Mouse (Mus musculus) hematopoietic stem cell, adult 5-6 weeks (primary cell): Measurements from ENCODE around the gene Hic1. TPM values are rescaled to one million over a fixed set of nuclear protein-coding genes. Genes with fewer than 3 reads are reported as not detected.

Source experiments
- ATAC-seq, 2 experiments: fragments of 125-278 bp in 1 of 2; replicated peaks in 1 of 2; 2 replicates each; pipeline ENCODE4 v1.8.0; 2016 to 2017; ENCODE audit warnings: inconsistent platforms in 2 of 2, mild to moderate bottlenecking in 2 of 2, moderate number of reproducible peaks in 2 of 2, low read depth in 1 of 2, moderate TSS enrichment in 1 of 2; ENCODE audit not compliant: low FRiP score in 2 of 2, poor library complexity in 2 of 2, severe bottlenecking in 2 of 2, insufficient read depth in 1 of 2, low TSS enrichment in 1 of 2
- total RNA-seq: library from RNA; stranded (forward); fragments of 172-1452, 232-1000 nt; gene quantifications from 2 replicates; pipeline ENCODE4 v1.2.3, GENCODE M21; 2017

The Hic1 gene
- not detected in 2 replicates for total RNA-seq

- no peak for ATAC-seq
Observed at GRCm38 (mm10) chr11:75169405-75170080, at the start of gene Hic1. TSS of gene Hic1 (minus strand) at chr11:75169519.

GRCm38 (mm10) chr11:75214081-75214950, 45.0 kb upstream of the Hic1 start:
- ATAC-seq, result no peak

GRCm38 (mm10) chr11:75213372-75214080, 44.2 kb upstream of the Hic1 start:
- no peak for ATAC-seq

- no peak for ATAC-seq
Observed at GRCm38 (mm10) chr11:75212876-75213275, 43.6 kb upstream of the Hic1 start.

GRCm38 (mm10) chr11:75212031-75212667, 42.8 kb upstream of the Hic1 start:
- peak; percentile 59 to 62; a peak in 3 of 4 replicates for ATAC-seq

- no peak for ATAC-seq
Observed at GRCm38 (mm10) chr11:75210755-75211154, 41.4 kb upstream of the Hic1 start.

- no peak for ATAC-seq
Observed at GRCm38 (mm10) chr11:75210093-75210492, 40.8 kb upstream of the Hic1 start.

- ATAC-seq, result peak; percentile 50 to 59; a peak in 3 of 4 replicates
Observed at GRCm38 (mm10) chr11:75209363-75209762, 40.0 kb upstream of the Hic1 start.

GRCm38 (mm10) chr11:75206347-75206746, 37.0 kb upstream of the Hic1 start:
- no peak for ATAC-seq

GRCm38 (mm10) chr11:75204472-75204871, 35.2 kb upstream of the Hic1 start:
- peak; percentile 54; a peak in 3 of 4 replicates for ATAC-seq

GRCm38 (mm10) chr11:75203926-75204325, 34.6 kb upstream of the Hic1 start:
- ATAC-seq, result no peak

GRCm38 (mm10) chr11:75201721-75202120, 32.4 kb upstream of the Hic1 start:
- no peak for ATAC-seq

- ATAC-seq, result no peak
Observed at GRCm38 (mm10) chr11:75200935-75201334, 31.6 kb upstream of the Hic1 start.

- no peak for ATAC-seq
Observed at GRCm38 (mm10) chr11:75199951-75200350, 30.6 kb upstream of the Hic1 start.

- ATAC-seq, result no peak
Observed at GRCm38 (mm10) chr11:75198792-75199191, 29.5 kb upstream of the Hic1 start.

GRCm38 (mm10) chr11:75197956-75198355, 28.6 kb upstream of the Hic1 start:
- no peak for ATAC-seq

GRCm38 (mm10) chr11:75196131-75196530, 26.8 kb upstream of the Hic1 start:
- no peak for ATAC-seq
